Mouse (Mus musculus) spleen, embryonic (tissue): Measurements from ENCODE around the gene Gm20403.
"Not testable (repeated sequence)": the region's sequence is repeated elsewhere in the genome, so short reads cannot be mapped to it uniquely, and the experiment has no call there.

Experiments used
- CTCF ChIA-PET: fragments of 350-600 bp; sonication (Branson Sonifier 250); formaldehyde crosslinking; loops from one replicate; lab custom pipeline; 2022; lab: Charles Lee

The Gm20403 gene

GRCm38 (mm10) chr12:54993246-54994067 is 7.1 kb upstream of the Gm20403 start:
- CTCF ChIA-PET = interaction anchor here (1.2 kb wide), 1 partner anchor 45 kb away, joined by 4 read pairs; no protein-coding TSS in a partner anchor

- CTCF ChIA-PET = interaction anchor here (1.2 kb wide), 1 partner anchor 45 kb away, joined by 4 read pairs; no protein-coding TSS in a partner anchor
Observed at GRCm38 (mm10) chr12:54992814-54993213, 6.5 kb upstream of the Gm20403 start.

- CTCF ChIA-PET = interaction anchor here (1.0 kb wide), 1 partner anchor 10 kb away, joined by 3 read pairs; no protein-coding TSS in a partner anchor
Observed at GRCm38 (mm10) chr12:54988323-54988850, 2.1 kb upstream of the Gm20403 start.

GRCm38 (mm10) chr12:54987156-54987555 is 827 bp upstream of the Gm20403 start:
- CTCF ChIA-PET = no interaction called here

GRCm38 (mm10) chr12:54985257-54986051 is 875 bp downstream of the Gm20403 start:
- CTCF ChIA-PET = no interaction called here

GRCm38 (mm10) chr12:54984701-54985256 is 1.6 kb downstream of the Gm20403 start:
- CTCF ChIA-PET = interaction anchor here (1.3 kb wide), 1 partner anchor 34 kb away, joined by 5 read pairs; no protein-coding TSS in a partner anchor

- CTCF ChIA-PET = interaction anchor here (0.7 to 1.3 kb wide), 3 partner anchors 35 to 289 kb away, joined by 3 to 6 read pairs (median 5); partner anchors contain the start of genes 2700097O09Rik and Srp54a
Observed at GRCm38 (mm10) chr12:54982935-54983715, 3.2 kb downstream of the Gm20403 start.

GRCm38 (mm10) chr12:54981962-54982361 is 4.4 kb downstream of the Gm20403 start:
- CTCF ChIA-PET = no interaction called here

- CTCF ChIA-PET = interaction anchor here (0.9 kb wide), 1 partner anchor 23 kb away, joined by 5 read pairs; no protein-coding TSS in a partner anchor
Observed at GRCm38 (mm10) chr12:54980939-54981338, 5.4 kb downstream of the Gm20403 start.

GRCm38 (mm10) chr12:54980532-54980931 is 5.8 kb downstream of the Gm20403 start:
- CTCF ChIA-PET = interaction anchor here (0.9 kb wide), 1 partner anchor 23 kb away, joined by 5 read pairs; no protein-coding TSS in a partner anchor

- CTCF ChIA-PET = no interaction called here
Observed at GRCm38 (mm10) chr12:54969033-54969432, 17.3 kb downstream of the Gm20403 start.

- CTCF ChIA-PET = no interaction called here
Observed at GRCm38 (mm10) chr12:54965532-54966160, 20.7 kb downstream of the Gm20403 start.

GRCm38 (mm10) chr12:54959569-54959968 is 26.8 kb downstream of the Gm20403 start:
- CTCF ChIA-PET = interaction anchor here (0.7 kb wide), 1 partner anchor 131 kb away, joined by 4 read pairs; no protein-coding TSS in a partner anchor

- CTCF ChIA-PET = interaction anchor here (0.6 to 1.0 kb wide), 2 partner anchors 18 to 293 kb away, joined by 3 to 4 read pairs; no protein-coding TSS in a partner anchor
Observed at GRCm38 (mm10) chr12:54956974-54957373, 29.4 kb downstream of the Gm20403 start.

GRCm38 (mm10) chr12:54956457-54956856 is 29.9 kb downstream of the Gm20403 start:
- CTCF ChIA-PET = interaction anchor here (0.6 kb wide), 1 partner anchor 292 kb away, joined by 4 read pairs; no protein-coding TSS in a partner anchor

GRCm38 (mm10) chr12:54946116-54946515 is 40.2 kb downstream of the Gm20403 start:
- CTCF ChIA-PET = no interaction called here

- CTCF ChIA-PET = not testable (repeated sequence)
Observed at GRCm38 (mm10) chr12:54942586-54943157, 43.7 kb downstream of the Gm20403 start.

GRCm38 (mm10) chr12:54937581-54938343 is 48.6 kb downstream of the Gm20403 start:
- CTCF ChIA-PET = not testable (repeated sequence)
